Mouse (Mus musculus) lung, embryonic 14.5 days (tissue): ENCODE data around the gene Ckm. TPM values are rescaled to one million over a fixed set of nuclear protein-coding genes. Genes with fewer than 3 reads are reported as not detected.

Experiments
- ATAC-seq: fragments of 200-750 bp; cut with Nextera tagmentation; 2 replicates; pipeline ENCODE4 v1.8.0; 2017; ENCODE audit warnings: mild to moderate bottlenecking, moderate TSS enrichment, moderate library complexity; ENCODE audit not compliant: insufficient read depth
- DNase-seq: peaks from one replicate; pipeline ENCODE4 v3.0.0-alpha.2; 2015
- H3K27ac ChIP-seq: fragments of 300-500 bp; sonication (generic); 2 replicates; pipeline ENCODE4 v1.5.1; 2014; ENCODE audit warnings: low read depth, mild to moderate bottlenecking, moderate library complexity
- H3K27me3 ChIP-seq: fragments of 300-500 bp; sonication (generic); 2 replicates; pipeline ENCODE4 v1.6.1; 2014; ENCODE audit warnings: low read length, control low read depth; ENCODE audit not compliant: insufficient read depth
- H3K36me3 ChIP-seq: fragments of 300-500 bp; sonication (generic); 2 replicates; pipeline ENCODE4 v1.6.1; 2014; ENCODE audit warnings: control low read depth; ENCODE audit not compliant: insufficient read depth
- H3K4me1 ChIP-seq: fragments of 300-500 bp; sonication (generic); 2 replicates; pipeline ENCODE4 v1.6.1; 2014; ENCODE audit warnings: antibody characterized with exemption, control low read depth; ENCODE audit not compliant: insufficient read depth
- H3K4me2 ChIP-seq: fragments of 300-500 bp; sonication (generic); 2 replicates; pipeline ENCODE4 v1.6.1; 2014; ENCODE audit warnings: mild to moderate bottlenecking
- H3K4me3 ChIP-seq: fragments of 300-500 bp; sonication (generic); 2 replicates; pipeline ENCODE4 v1.5.1; 2014; ENCODE audit warnings: low read depth, low read length
- H3K9ac ChIP-seq: fragments of 300-500 bp; sonication (generic); 2 replicates; pipeline ENCODE4 v1.6.1; 2014
- H3K9me3 ChIP-seq: fragments of 300-500 bp; sonication (generic); 2 replicates; pipeline ENCODE4 v1.6.1; 2016; ENCODE audit warnings: low read depth, low read length, control low read depth
- CTCF ChIP-seq: IDR thresholded peaks from 2 replicates; pipeline ENCODE4 v1.5.1; 2016; ENCODE audit warnings: antibody characterized with exemption, low read depth
- WGBS: fragments of 180-500 bp; shearing (Covaris S2); extraction: QIAGEN DNeasy Blood & Tissue Kit; methylation state at CpG from one replicate; pipeline ENCODE4 v1.1.7; 2014; 5-methylcytosine and 5-hydroxymethylcytosine counted together
- polyA plus RNA-seq: library from polyadenylated mRNA; unstranded; fragments of >200 nt; fragmentation: Nextera tagmentation; extraction: Ambion mirVana; gene quantifications from 2 replicates; pipeline ENCODE4 v1.2.1, GENCODE M21; 2014

The Ckm gene
- polyA plus RNA-seq, 1 experiment from 2014 or later, result 2.8 TPM

DNA sequence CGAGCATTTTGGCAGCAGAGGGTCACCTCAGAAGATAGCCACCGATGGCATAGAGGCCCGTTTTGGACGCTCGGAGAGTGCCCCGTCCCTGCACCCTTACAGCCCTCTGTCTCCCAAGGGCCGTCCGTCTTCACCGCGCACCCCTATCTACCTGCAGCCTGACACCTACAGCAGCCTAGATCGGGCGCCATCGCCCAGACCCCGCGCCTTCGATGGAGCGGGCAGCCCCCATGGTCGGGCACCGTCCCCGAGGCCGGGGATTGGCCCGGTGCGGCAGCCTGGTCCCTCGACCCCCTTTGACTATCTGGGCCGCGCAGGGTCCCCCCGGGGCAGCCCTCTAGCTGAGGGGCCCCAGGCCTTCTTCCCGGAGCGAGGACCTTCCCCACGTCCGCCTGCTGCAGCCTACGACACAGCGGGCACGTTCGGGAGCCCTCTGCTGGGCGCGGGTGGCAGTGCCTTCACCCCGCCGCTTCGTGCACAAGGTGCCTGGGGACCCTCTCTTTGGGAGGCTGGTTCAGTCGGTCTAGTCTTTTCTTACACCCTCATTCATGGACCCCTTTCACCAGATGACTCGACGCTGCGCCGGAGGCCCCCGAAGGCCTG is 34.7 kb upstream of the Ckm start:
- Histone ChIP-seq H3K4me2 (peak overlapping the region; percentile 62), H3K4me3 (peak overlapping the region; percentile 25), H3K4me1 (no peaks in the 10 kb centered on the region), H3K9me3 (no peaks in the 10 kb centered on the region), H3K27me3 (no peaks in the 10 kb centered on the region), H3K9ac (no peak overlapping the region; the same call in 1 of the 2 replicates), H3K27ac (no peak overlapping the region), H3K36me3 (0 out of 2 replicates have a peak, but pooled peaks cover 4% of the 10 kb centered on the region)
- WGBS, result 10% methylated on average over 46 of the region's 46 CpGs
- ATAC-seq (peak; percentile 66), DNase-seq (peak; percentile 76)
- peak; percentile 91 for TF ChIP-seq CTCF

DNA sequence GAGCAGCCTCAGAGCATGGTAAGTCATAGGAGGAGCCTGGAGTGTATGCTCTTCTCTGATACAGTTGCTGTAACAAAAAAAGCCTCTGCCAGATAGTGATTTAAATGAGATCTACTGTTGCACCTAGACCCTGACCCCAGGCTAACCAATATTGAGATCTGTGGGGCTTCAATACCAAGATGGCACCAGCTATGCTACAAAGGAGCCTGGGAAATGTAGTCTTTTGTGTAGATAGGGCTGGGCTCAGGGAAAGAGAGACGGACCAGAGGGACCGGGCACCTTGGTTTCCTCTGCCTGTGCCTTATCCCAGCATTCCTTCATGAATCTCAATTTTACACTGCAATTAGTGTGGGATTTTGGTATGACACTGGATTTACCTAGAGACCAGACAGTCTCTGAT is 31.2 kb upstream of the Ckm start:
- DNase-seq, result no peak

DNA sequence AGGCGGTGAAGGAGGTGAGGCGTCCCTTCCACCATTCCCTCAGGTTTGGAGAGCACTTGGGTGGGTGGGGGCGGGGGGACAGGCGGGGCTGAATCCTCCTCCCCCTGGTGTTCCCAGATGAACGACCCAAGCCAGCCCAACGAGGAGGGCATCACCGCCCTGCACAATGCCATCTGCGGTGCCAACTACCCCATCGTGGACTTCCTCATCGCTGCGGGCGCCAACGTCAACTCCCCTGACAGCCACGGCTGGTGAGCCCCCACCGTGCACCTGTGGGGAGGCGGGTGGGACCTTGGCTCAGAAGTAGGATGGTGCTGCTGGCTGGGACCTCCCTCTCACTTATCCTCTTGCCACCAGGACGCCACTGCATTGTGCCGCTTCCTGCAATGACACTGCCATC is 29.2 kb upstream of the Ckm start:
- ATAC-seq, result no peak
- Histone ChIP-seq H3K4me3 (no peak overlapping the region), H3K27ac (no peak overlapping the region), H3K4me2 (no peak overlapping the region), H3K9ac (no peak overlapping the region), H3K27me3 (no peaks in the 10 kb centered on the region), H3K4me1 (no peaks in the 10 kb centered on the region), H3K36me3 (peaks cover 17% of the 10 kb centered on the region; the same call in 1 of the 2 replicates), H3K9me3 (no peaks in the 10 kb centered on the region)
- DNase-seq, result no peak
- 70% methylated on average over 18 of the region's 18 CpGs for WGBS
- no peak for TF ChIP-seq CTCF

More for the DNA sequence above, 31.2 kb upstream of the Ckm start:
- H3K9ac ChIP-seq, result no peak overlapping the region
- no peaks in the 10 kb centered on the region for H3K4me1 ChIP-seq
- peaks cover 17% of the 10 kb centered on the region; the same call in 1 of the 2 replicates for H3K36me3 ChIP-seq
- 84% methylated on average over 2 of the region's 2 CpGs for WGBS
- no peak overlapping the region for H3K4me2 ChIP-seq
- no peak for TF ChIP-seq CTCF
- ATAC-seq, result no peak
- H3K27ac ChIP-seq, result no peak overlapping the region
- H3K27me3 ChIP-seq, result no peaks in the 10 kb centered on the region
- no peak overlapping the region for H3K4me3 ChIP-seq
- H3K9me3 ChIP-seq, result no peaks in the 10 kb centered on the region

DNA sequence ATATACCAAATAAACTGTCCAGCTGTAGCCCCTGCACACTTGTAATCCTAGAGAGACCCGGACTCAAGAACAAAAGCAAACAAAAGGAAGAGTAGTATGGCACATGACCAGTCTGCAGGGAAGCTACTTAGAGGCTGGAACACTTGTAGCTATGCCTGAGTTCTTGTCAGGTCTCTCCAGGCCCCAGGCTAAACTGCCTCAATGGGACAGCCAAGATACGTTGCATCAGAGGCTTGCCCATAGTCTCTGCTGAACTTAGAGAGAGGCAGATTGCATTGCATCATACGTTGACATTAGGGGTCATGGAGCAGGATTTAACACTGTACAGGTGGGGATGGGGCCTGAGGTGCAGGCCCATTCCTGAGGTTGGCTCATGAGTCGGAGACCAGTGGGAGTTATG is 28.6 kb upstream of the Ckm start:
- Histone ChIP-seq H3K4me1 (no peaks in the 10 kb centered on the region), H3K36me3 (peaks cover 13% of the 10 kb centered on the region; the same call in 1 of the 2 replicates), H3K27ac (no peak overlapping the region), H3K27me3 (no peaks in the 10 kb centered on the region), H3K9ac (no peak overlapping the region), H3K4me2 (no peak overlapping the region), H3K9me3 (no peaks in the 10 kb centered on the region), H3K4me3 (no peak overlapping the region)
- ATAC-seq, result no peak
- TF ChIP-seq CTCF, result no peak
- 65% methylated on average over 4 of the region's 4 CpGs for WGBS
- DNase-seq, result no peak

DNA sequence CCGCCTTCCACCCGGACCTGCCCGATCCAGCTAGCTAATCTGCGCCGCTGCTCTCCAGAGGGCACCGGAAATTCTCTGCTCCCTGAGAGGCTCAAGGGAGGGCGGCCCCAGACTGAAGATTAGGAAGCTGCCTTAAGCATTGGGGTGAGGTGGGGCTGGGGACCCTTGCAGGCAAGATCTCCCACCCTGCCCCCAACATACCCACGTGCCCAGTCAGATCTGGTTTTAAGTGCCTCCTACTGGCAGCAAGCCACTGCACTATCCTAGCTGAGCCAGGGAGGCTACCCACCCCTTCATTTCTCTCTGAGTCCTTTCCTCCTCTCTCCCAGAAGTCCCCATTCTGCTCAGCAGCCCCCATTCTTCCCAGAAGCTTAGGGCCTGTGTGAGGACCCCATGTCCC is 26.5 kb upstream of the Ckm start:
- H3K4me3 ChIP-seq, result no peak overlapping the region
- ATAC-seq (no peak), DNase-seq (no peak)
- H3K27me3 ChIP-seq, result no peaks in the 10 kb centered on the region
- no peak overlapping the region for H3K9ac ChIP-seq
- no peaks in the 10 kb centered on the region; the same call in 1 of the 2 replicates for H3K4me1 ChIP-seq
- H3K9me3 ChIP-seq, result no peaks in the 10 kb centered on the region
- WGBS, result 72% methylated on average over 8 of the region's 8 CpGs
- peaks cover 13% of the 10 kb centered on the region; the same call in 1 of the 2 replicates for H3K36me3 ChIP-seq
- H3K4me2 ChIP-seq, result no peak overlapping the region
- TF ChIP-seq CTCF, result no peak
- H3K27ac ChIP-seq, result no peak overlapping the region

DNA sequence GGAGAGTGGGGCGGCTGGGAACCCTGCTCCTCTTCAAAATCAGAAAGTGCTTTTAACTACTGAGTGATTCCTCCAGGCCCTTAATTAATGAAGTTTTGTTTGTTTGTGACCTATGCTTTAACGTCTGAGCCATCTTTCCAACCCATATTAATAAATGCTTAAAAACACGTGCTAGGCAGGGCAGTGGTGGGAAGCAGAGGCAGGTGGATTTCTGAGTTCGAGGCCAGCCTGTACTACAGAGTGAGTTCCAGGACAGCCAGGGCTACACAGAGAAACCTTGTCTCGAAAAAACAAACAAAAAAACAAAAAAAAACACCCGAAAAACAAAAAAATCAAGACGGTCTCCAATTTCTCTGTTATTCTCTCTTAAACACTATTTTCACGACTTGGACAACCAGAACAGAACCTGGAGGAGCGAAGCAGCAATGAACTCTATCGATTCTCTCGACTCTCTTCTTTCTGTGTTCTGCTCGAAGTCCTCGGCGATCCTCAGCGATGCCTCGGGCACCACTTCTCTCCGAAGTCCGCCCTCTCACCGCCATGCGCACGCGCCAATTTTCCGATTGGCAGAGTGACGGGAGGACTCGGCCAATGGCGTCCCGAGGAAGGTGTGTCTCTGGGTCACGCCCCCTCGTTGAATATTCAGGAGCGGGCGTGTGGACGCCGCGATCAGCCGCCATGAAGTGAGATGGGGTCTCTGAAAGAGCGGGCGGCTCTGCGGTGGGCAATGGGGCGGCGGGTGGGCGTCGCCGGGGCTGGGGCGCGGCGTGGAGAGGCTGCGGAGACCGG is 23.0 kb upstream of the Ckm start, which contains the start of gene Ercc2:
Gene Ercc2 (plus strand): TSS at position 634 of the 789 bp plus-strand sequence.
- Histone ChIP-seq H3K9ac (peak within 1 kb of the TSS; percentile 83), H3K4me3 (peak within 1 kb of the TSS; percentile 74), H3K9me3 (no peaks in the 10 kb centered on the region), H3K4me1 (no peaks in the 10 kb centered on the region; the same call in 1 of the 2 replicates), H3K4me2 (peak within 1 kb of the TSS; percentile 89), H3K27ac (peak within 1 kb of the TSS; percentile 30; the same call in 1 of the 2 replicates), H3K27me3 (no peaks in the 10 kb centered on the region), H3K36me3 (peaks cover 37% of the 10 kb centered on the region)
- TF ChIP-seq CTCF, result no peak
- peak; percentile 98 for ATAC-seq
- 5% methylated on average over 48 of the region's 48 CpGs for WGBS
- peak; percentile 100 for DNase-seq

DNA sequence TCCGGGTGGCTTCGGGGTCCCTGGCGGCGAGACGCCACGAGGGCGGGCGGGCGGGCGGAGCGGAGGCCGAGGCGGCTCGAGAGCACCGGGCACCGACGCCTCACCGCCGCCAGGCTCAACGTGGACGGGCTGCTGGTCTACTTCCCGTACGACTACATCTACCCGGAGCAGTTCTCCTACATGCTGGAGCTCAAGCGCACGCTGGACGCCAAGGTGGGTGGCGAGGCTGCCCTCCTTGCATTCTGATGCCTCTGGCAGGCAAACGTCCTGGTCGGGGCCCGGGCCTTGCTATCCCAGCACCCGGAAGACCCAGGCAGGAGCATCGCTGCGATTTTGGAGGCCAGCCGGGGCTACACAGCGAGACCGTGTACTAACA is 22.4 kb upstream of the Ckm start:
- WGBS, result 0% methylated on average over 37 of the region's 37 CpGs
- H3K4me1 ChIP-seq, result no peaks in the 10 kb centered on the region; the same call in 1 of the 2 replicates
- peak overlapping the region; percentile 74 for H3K4me3 ChIP-seq
- no peak for DNase-seq
- peak overlapping the region; percentile 89 for H3K4me2 ChIP-seq
- H3K36me3 ChIP-seq, result peaks cover 41% of the 10 kb centered on the region
- ATAC-seq, result peak; percentile 66
- no peaks in the 10 kb centered on the region for H3K9me3 ChIP-seq
- peak overlapping the region; percentile 30; the same call in 1 of the 2 replicates for H3K27ac ChIP-seq
- peak overlapping the region; percentile 83 for H3K9ac ChIP-seq
- no peaks in the 10 kb centered on the region for H3K27me3 ChIP-seq
- no peak for TF ChIP-seq CTCF
